Mouse (Mus musculus): ENCODE measurements around the gene Gch1.

The Gch1 gene

GRCm38 (mm10) chr14:47205270-47205972, 16.2 kb upstream of the Gch1 start:
- DNase-seq: no peak

DNA sequence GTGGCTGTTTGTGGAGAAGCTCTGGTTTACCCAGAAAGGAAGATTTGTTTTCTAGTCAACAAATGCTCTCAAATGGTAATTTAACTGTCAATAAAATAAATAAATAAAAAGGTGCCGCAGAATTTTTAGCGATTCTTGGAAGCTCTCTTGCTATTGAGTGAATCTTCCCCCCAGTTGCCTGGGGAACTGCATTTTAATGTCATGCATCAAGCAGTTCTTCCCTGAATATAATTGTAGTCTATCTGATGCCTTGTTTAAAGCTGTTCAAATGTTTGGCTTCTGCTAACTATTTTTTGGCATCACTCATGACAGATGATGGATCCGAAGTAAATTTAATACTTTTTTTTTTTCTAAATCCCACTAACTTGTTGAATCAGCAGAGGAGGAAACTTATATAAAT, 8.1 kb upstream of the Gch1 start:
- DNase-seq: no peak

- no peak for DNase-seq
Measured at GRCm38 (mm10) chr14:47196711-47197110, 7.5 kb upstream of the Gch1 start.

DNA sequence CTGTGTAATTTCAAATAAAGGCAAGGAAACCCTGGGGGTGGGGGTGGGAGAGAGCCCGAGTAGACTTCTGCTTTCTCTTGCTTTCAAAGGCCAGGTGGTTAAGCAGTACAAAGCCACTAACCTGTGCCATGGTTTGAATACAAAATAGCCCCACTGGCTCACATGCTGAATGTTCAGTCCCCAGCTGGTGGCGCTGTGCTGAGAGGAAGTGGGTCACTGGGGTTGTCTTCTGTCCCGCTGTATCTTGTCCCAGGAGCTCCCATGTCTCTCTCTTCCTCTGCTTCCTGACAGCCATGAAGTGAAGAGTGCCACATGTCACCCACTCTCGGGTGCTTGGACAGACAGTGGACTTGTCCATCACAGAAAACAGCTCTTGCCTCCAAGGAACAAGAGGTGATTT, 4.9 kb upstream of the Gch1 start:
- DNase-seq: no peak

DNA sequence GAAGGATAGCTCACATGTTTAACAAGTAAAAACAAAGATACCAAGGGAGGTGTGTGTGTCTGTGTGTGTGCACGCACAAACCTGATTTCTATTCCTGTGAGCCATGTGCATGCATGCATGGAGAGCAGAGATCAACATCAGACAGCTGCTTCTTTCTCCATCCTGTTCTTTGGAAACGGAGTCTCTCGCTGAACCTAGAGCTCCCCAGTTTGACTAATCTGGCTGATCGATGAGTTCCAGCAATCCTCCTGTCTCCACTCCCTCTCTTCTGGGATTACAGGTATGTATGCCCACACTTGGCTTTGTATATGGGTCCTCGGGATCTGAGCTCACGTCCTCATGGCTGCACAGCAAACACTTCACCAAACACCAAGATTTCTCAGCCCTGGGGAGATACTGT, 4.3 kb upstream of the Gch1 start:
- DNase-seq: no peak

GRCm38 (mm10) chr14:47191861-47192260, 2.6 kb upstream of the Gch1 start:
- DNase-seq: no peak

DNA sequence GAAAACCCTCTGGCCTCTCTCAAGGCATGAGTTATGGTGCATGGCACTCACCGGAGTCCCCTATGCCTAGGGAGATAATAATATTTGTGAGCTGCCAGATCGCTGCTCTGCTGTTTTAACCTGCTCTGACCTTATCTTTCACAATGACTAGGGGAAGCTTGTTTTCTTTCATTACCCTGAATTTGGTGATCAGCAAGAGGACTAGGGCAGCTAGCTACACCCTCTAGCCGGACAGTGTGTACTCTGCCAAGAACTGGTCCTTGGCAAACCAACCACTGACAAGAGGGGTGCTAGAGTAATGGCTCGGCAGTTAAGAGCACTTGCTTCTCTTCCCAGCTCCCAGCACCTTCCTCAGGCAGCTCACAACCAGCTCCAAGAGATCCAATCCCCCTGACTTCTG, 1.4 kb upstream of the Gch1 start:
- no peak for DNase-seq

GRCm38 (mm10) chr14:47189635-47189955, 382 bp upstream of the Gch1 start:
- no peak for DNase-seq

GRCm38 (mm10) chr14:47188475-47188847, 752 bp downstream of the Gch1 start:
- DNase-seq: no peak

- DNase-seq: no peak
Measured at GRCm38 (mm10) chr14:47187666-47188360, 1.4 kb downstream of the Gch1 start.

DNA sequence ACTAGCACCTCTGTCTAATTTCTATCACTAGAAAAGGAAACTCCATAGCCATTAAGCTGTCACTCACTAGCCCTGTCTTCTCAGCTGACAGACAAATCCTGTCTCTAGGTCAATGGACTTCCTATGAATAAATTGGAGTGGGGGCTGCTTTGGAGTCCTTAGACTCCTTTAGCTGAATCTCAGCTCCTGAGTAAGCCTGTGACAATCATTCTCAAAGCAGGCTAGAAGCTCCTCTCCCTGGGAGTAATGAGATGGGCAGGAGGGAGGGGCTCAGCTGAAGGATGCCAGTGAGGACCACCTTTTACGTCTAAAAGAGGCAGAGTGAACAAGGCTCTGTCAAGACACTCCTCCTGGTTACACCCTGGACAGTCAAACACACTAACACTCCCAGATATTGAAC, 2.0 kb downstream of the Gch1 start:
- DNase-seq: no peak

- no peak for DNase-seq
Measured at GRCm38 (mm10) chr14:47186561-47186960, 2.7 kb downstream of the Gch1 start.

DNA sequence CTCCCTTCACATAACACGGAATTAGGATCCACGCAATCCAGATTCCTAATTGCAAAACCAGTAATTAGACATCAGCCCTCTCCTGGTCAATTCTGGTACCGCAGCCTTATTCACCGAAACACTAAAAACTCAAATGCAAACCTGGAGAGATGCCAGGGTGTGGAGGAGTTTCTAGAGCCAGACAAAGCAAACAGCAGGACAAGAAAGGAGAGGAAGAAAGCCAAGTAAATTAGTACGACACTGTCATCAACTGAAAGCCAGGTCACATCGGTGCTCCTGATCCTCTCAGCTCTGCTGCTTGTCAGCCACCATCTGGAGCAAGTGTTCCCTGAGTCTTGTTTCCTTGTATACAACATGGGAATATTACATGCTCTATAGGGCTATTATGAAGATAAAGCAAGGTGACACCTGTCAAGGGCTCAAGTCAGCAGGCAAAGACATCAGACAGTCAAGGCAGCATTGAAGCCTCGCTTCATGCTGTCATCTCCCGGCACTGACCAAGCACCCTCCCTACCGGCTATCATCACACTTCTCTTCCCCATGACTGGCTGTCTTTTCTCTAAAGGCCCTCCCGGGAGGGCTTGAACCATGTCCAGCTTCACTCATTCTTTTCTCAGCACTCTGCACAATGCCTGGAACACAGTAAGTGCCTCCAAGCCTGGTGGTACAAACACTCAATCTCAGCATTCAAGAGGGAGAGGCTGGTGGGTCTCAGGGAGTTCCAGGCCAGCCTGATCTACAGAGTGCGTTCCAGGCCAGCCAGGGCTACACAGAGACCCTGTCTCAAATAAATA, 7.5 kb downstream of the Gch1 start:
- no peak for DNase-seq

DNA sequence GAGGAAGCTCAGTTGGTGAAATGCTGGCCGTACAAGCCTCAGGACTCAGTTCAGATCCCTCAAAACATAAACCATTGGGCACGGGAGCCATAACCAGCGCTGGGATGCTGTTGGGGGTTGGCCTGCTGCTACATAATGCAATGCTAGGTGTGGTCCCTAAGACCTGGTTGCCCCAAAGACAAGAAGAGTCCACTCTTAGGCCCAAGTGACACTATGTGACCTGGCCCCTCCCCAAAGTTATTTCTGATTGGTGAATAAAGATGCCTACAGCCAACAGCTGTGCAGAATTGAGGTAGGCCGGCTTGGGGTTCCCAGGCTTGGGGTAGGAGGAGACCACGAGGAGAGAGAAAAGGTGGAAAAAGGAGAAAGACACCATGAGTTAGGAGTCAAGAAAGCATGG, 10.4 kb downstream of the Gch1 start:
- no peak for DNase-seq

GRCm38 (mm10) chr14:47177846-47178414, 11.3 kb downstream of the Gch1 start:
- DNase-seq: no peak

DNA sequence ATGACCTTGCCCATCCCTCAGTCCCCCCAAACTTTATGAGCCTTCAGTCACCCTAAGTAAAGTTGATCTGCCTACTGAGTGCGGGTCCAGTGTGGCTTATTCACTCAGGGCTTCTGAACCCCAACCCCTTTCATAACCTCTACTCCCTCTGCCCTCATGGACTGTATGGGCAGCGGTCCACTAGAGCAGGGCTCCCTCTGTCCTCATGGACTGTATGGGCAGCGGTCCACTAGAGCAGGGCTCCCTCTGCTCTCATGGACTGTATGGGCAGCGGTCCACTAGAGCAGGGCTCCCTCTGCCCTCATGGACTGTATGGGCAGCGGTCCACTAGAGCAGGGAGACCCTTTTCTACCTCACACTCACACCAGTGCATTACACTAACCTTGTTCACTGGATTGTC, 13.0 kb downstream of the Gch1 start:
- DNase-seq: no peak

- DNase-seq: no peak
Measured at GRCm38 (mm10) chr14:47175136-47175535, 14.1 kb downstream of the Gch1 start.

GRCm38 (mm10) chr14:47172073-47172472, 17.1 kb downstream of the Gch1 start:
- DNase-seq: no peak

DNA sequence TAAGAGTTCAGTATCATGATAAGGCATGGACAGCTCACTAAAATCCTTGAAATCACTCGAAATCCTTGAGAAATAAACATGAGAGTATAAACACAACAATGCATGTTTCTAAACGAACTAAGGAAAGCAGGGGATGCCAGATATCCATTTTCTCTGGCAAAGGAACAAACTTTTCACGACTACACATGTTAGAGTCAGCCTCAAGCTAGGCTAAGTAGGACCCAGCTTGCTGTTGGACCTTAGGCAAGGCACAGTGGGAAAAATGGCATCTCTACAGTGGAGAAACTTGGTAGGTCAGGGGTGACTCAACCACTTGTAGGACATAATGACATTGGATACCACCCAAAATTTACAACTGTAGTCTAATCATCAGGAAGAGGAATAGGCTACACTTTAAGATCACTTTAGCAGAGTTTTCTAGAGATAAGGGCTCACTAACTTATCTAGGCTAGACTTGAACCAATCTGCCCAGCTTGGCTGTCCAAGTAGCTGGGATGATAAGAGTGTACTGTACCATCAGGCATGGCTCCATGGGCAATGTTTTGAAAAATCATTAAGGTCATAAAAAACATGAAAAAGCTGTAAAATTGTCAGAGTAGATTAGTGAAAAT, 18.6 kb downstream of the Gch1 start:
- DNase-seq: no peak

DNA sequence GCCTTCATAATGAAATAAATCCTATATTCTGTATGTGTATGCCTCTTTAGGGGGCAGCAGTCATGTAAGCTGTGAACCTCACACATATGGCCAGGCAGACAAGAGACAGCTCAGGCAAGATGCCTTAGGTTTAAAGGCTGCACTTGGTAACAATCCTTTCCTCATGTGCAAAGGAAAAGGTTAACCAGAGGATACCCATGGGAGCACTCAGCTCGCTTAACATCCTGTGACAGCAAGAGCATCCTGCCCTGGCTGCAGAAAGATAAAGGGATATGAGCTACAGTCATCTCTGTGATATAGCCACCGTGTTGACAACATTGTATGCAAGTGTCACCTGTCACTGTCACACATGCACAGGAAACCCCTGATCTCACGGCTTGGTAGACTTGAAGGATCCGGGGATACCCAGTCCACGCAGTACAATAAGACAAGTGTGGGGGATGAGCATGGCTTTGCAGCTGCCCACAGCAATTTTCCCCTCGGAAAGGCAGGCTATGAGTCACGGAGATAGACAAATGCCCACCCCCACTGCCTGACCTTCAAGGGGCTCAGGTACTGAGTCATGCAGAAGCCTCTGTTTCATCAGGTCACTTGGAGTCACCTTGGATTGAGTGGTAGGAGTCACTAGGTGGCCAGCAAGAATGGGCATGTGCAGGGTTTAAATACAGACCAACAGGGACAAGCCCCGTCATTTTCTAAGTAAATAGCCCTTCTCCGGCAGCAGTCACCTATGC, 19.4 kb downstream of the Gch1 start:
- DNase-seq: no peak

GRCm38 (mm10) chr14:47165741-47166140, 23.5 kb downstream of the Gch1 start:
- no peak for DNase-seq

GRCm38 (mm10) chr14:47165117-47165516, 24.1 kb downstream of the Gch1 start:
- DNase-seq: no peak
